Mouse (Mus musculus): ENCODE data around the gene Sypl2.
"Not testable (repeated sequence)": the region's sequence is repeated elsewhere in the genome, so short reads cannot be mapped to it uniquely, and the experiment has no call there.

The Sypl2 gene

GRCm38 (mm10) chr3:108226558-108227350, at the start of gene Sypl2:
TSS of gene Sypl2 (minus strand) at chr3:108226648.
- DNase-seq (ENCODE audit: low read depth, low spot score): no peak

- no peak for DNase-seq (ENCODE audit: low read depth, low spot score)
These were observed 32.9 kb upstream of the Sypl2 start for GRCm38 (mm10) chr3:108259319-108259718.

GRCm38 (mm10) chr3:108257831-108258500, 31.5 kb upstream of the Sypl2 start:
- no peak for DNase-seq (ENCODE audit: low read depth, low spot score)

- DNase-seq (ENCODE audit: low read depth, low spot score): peak; percentile 98
These were observed 30.5 kb upstream of the Sypl2 start, which contains the start of gene Psma5 for GRCm38 (mm10) chr3:108256719-108257637. TSS of gene Psma5 (plus strand) at chr3:108256926.

GRCm38 (mm10) chr3:108246857-108247256, 20.4 kb upstream of the Sypl2 start:
- no peak for DNase-seq (ENCODE audit: low read depth, low spot score)

GRCm38 (mm10) chr3:108241243-108241839, 14.9 kb upstream of the Sypl2 start:
- DNase-seq (ENCODE audit: low read depth, low spot score): peak; percentile 63

- DNase-seq (ENCODE audit: low read depth, low spot score): not testable (repeated sequence)
These were observed 11.1 kb upstream of the Sypl2 start for GRCm38 (mm10) chr3:108237474-108238102.

- no peak for DNase-seq (ENCODE audit: low read depth, low spot score)
These were observed 5.2 kb upstream of the Sypl2 start for GRCm38 (mm10) chr3:108231646-108232045.

- no peak for DNase-seq (ENCODE audit: low read depth, low spot score)
These were observed 1.1 kb upstream of the Sypl2 start for GRCm38 (mm10) chr3:108227521-108227920.

- DNase-seq (ENCODE audit: low read depth, low spot score): no peak
These were observed 514 bp downstream of the Sypl2 start for GRCm38 (mm10) chr3:108225711-108226557.

- DNase-seq (ENCODE audit: low read depth, low spot score): no peak
These were observed 5.8 kb downstream of the Sypl2 start for GRCm38 (mm10) chr3:108220661-108221060.

- no peak for DNase-seq (ENCODE audit: low read depth, low spot score)
These were observed 11.7 kb downstream of the Sypl2 start for GRCm38 (mm10) chr3:108214734-108215133.

GRCm38 (mm10) chr3:108212406-108212805, 14.0 kb downstream of the Sypl2 start:
- DNase-seq (ENCODE audit: low read depth, low spot score): no peak

GRCm38 (mm10) chr3:108211845-108212244, 14.6 kb downstream of the Sypl2 start:
- DNase-seq (ENCODE audit: low read depth, low spot score): no peak

- DNase-seq (ENCODE audit: low read depth, low spot score): peak; percentile 82
These were observed 15.7 kb downstream of the Sypl2 start, which contains the start of gene Atxn7l2 for GRCm38 (mm10) chr3:108210771-108211139. TSS of gene Atxn7l2 (minus strand) at chr3:108210934.

GRCm38 (mm10) chr3:108209946-108210770, 16.3 kb downstream of the Sypl2 start:
- peak; percentile 96 for DNase-seq (ENCODE audit: low read depth, low spot score)

GRCm38 (mm10) chr3:108209536-108209935, 16.9 kb downstream of the Sypl2 start:
- DNase-seq (ENCODE audit: low read depth, low spot score): no peak

- no peak for DNase-seq (ENCODE audit: low read depth, low spot score)
These were observed 17.4 kb downstream of the Sypl2 start for GRCm38 (mm10) chr3:108209001-108209400.
